Mouse (Mus musculus): ENCODE data around the gene Bcas3.

GRCm38 (mm10) chr11:85811229-85811628 is 458.3 kb downstream of the Bcas3 start:
- TF ChIP-seq CTCF (IDR thresholded peaks at IDR 0.05) (no peak), EP300 (IDR thresholded peaks at IDR 0.05) (no peak)
